Mouse (Mus musculus): ENCODE results near the gene Adam17. TPM values are rescaled to one million over a fixed set of nuclear protein-coding genes. Genes with fewer than 3 reads are reported as not detected.

The Adam17 gene
- polyA plus RNA-seq, 1 experiment from 2014 or later, result 34.4 TPM

GRCm38 (mm10) chr12:21364624-21365435 is 8.6 kb downstream of the Adam17 start:
- WGBS, result 57% methylated on average over 10 of the region's 10 CpGs
- no peak for ATAC-seq
- Histone ChIP-seq H3K9me3 (ENCODE audit: low read length) (no peaks in the 10 kb centered on the region), H3K4me1 (ENCODE audit: insufficient read depth, low read depth, low read length) (no peaks in the 10 kb centered on the region; the same call in 1 of the 2 replicates), H3K36me3 (ENCODE audit: insufficient read depth, low read length) (no peaks in the 10 kb centered on the region), H3K9ac (replicated peaks; ENCODE audit: low read depth) (no peak overlapping the region), H3K4me2 (replicated peaks; ENCODE audit: low read depth, low read length) (no peak overlapping the region), H3K27ac (ENCODE audit: low read length) (peak overlapping the region; percentile 55), H3K4me3 (ENCODE audit: low read depth, low read length) (no peak overlapping the region), H3K27me3 (replicated peaks; ENCODE audit: insufficient read depth, low read length) (no peaks in the 10 kb centered on the region)
- peak; percentile 16 for DNase-seq (ENCODE audit: low spot score)
- TF ChIP-seq CTCF (IDR thresholded peaks at IDR 0.05) (no peak), EP300 (IDR thresholded peaks at IDR 0.05) (no peak)

GRCm38 (mm10) chr12:21363195-21363594 is 10.2 kb downstream of the Adam17 start:
- Histone ChIP-seq H3K9ac (replicated peaks; ENCODE audit: low read depth) (no peak overlapping the region), H3K27me3 (replicated peaks; ENCODE audit: insufficient read depth, low read length) (no peaks in the 10 kb centered on the region), H3K4me2 (replicated peaks; ENCODE audit: low read depth, low read length) (no peak overlapping the region), H3K9me3 (ENCODE audit: low read length) (no peaks in the 10 kb centered on the region), H3K4me3 (ENCODE audit: low read depth, low read length) (no peak overlapping the region), H3K27ac (ENCODE audit: low read length) (peak overlapping the region; percentile 83), H3K36me3 (ENCODE audit: insufficient read depth, low read length) (no peaks in the 10 kb centered on the region), H3K4me1 (ENCODE audit: insufficient read depth, low read depth, low read length) (no peaks in the 10 kb centered on the region; the same call in 1 of the 2 replicates)
- TF ChIP-seq CTCF (IDR thresholded peaks at IDR 0.05) (no peak), EP300 (IDR thresholded peaks at IDR 0.05) (no peak)
- DNase-seq (ENCODE audit: low spot score), result no peak
- peak; percentile 22 for ATAC-seq
- WGBS, result 84% methylated on average over 3 of the region's 3 CpGs

GRCm38 (mm10) chr12:21362686-21363085 is 10.7 kb downstream of the Adam17 start:
- DNase-seq (ENCODE audit: low spot score) (peak; percentile 95), ATAC-seq (peak; percentile 92)
- Histone ChIP-seq H3K27ac (ENCODE audit: low read length) (peak overlapping the region; percentile 83), H3K4me3 (ENCODE audit: low read depth, low read length) (no peak overlapping the region), H3K9ac (replicated peaks; ENCODE audit: low read depth) (no peak overlapping the region), H3K9me3 (ENCODE audit: low read length) (no peaks in the 10 kb centered on the region), H3K36me3 (ENCODE audit: insufficient read depth, low read length) (0 out of 2 replicates have a peak, but pooled peaks cover 2% of the 10 kb centered on the region), H3K4me1 (ENCODE audit: insufficient read depth, low read depth, low read length) (no peaks in the 10 kb centered on the region; the same call in 1 of the 2 replicates), H3K4me2 (replicated peaks; ENCODE audit: low read depth, low read length) (no peak overlapping the region), H3K27me3 (replicated peaks; ENCODE audit: insufficient read depth, low read length) (no peaks in the 10 kb centered on the region)
- peak; percentile 73 for TF ChIP-seq EP300 (IDR thresholded peaks at IDR 0.05)
- no peak for TF ChIP-seq CTCF (IDR thresholded peaks at IDR 0.05)
- WGBS, result 32% methylated on average over 2 of the region's 2 CpGs

- peak; percentile 47 for DNase-seq (ENCODE audit: low spot score)
- Histone ChIP-seq H3K9ac (replicated peaks; ENCODE audit: low read depth) (no peak overlapping the region), H3K27me3 (replicated peaks; ENCODE audit: insufficient read depth, low read length) (no peaks in the 10 kb centered on the region), H3K4me2 (replicated peaks; ENCODE audit: low read depth, low read length) (no peak overlapping the region), H3K9me3 (ENCODE audit: low read length) (no peaks in the 10 kb centered on the region), H3K4me1 (ENCODE audit: insufficient read depth, low read depth, low read length) (no peaks in the 10 kb centered on the region), H3K27ac (ENCODE audit: low read length) (no peak overlapping the region), H3K36me3 (ENCODE audit: insufficient read depth, low read length) (peaks cover 10% of the 10 kb centered on the region), H3K4me3 (ENCODE audit: low read depth, low read length) (no peak overlapping the region)
- TF ChIP-seq CTCF (IDR thresholded peaks at IDR 0.05) (no peak), EP300 (IDR thresholded peaks at IDR 0.05) (no peak)
- no peak for ATAC-seq
- WGBS, result 56% methylated on average over 8 of the region's 8 CpGs
Observed at GRCm38 (mm10) chr12:21353681-21354080, 19.8 kb downstream of the Adam17 start.

- no peaks in the 10 kb centered on the region for H3K4me1 ChIP-seq (ENCODE audit: insufficient read depth, low read depth, low read length)
- WGBS, result 94% methylated on average over 7 of the region's 7 CpGs
- H3K36me3 ChIP-seq (ENCODE audit: insufficient read depth, low read length), result peaks cover 13% of the 10 kb centered on the region
- no peak overlapping the region for H3K27ac ChIP-seq (ENCODE audit: low read length)
- H3K9me3 ChIP-seq (ENCODE audit: low read length), result no peaks in the 10 kb centered on the region
- no peak overlapping the region for H3K9ac ChIP-seq (replicated peaks; ENCODE audit: low read depth)
- TF ChIP-seq CTCF (IDR thresholded peaks at IDR 0.05), result no peak
- no peak for TF ChIP-seq EP300 (IDR thresholded peaks at IDR 0.05)
- no peak for ATAC-seq
- H3K4me2 ChIP-seq (replicated peaks; ENCODE audit: low read depth, low read length), result no peak overlapping the region
- H3K27me3 ChIP-seq (replicated peaks; ENCODE audit: insufficient read depth, low read length), result no peaks in the 10 kb centered on the region
- no peak for DNase-seq (ENCODE audit: low spot score)
- H3K4me3 ChIP-seq (ENCODE audit: low read depth, low read length), result no peak overlapping the region
Observed at GRCm38 (mm10) chr12:21350113-21350876, 23.1 kb downstream of the Adam17 start.

- H3K4me1 ChIP-seq (ENCODE audit: insufficient read depth, low read depth, low read length), result no peaks in the 10 kb centered on the region
- peaks cover 16% of the 10 kb centered on the region for H3K36me3 ChIP-seq (ENCODE audit: insufficient read depth, low read length)
- ATAC-seq (no peak), DNase-seq (ENCODE audit: low spot score) (no peak)
- WGBS, result 84% methylated on average over 7 of the region's 7 CpGs
- no peak overlapping the region for H3K4me2 ChIP-seq (replicated peaks; ENCODE audit: low read depth, low read length)
- no peaks in the 10 kb centered on the region for H3K27me3 ChIP-seq (replicated peaks; ENCODE audit: insufficient read depth, low read length)
- H3K27ac ChIP-seq (ENCODE audit: low read length), result no peak overlapping the region
- no peak for TF ChIP-seq EP300 (IDR thresholded peaks at IDR 0.05)
- TF ChIP-seq CTCF (IDR thresholded peaks at IDR 0.05), result no peak
- no peaks in the 10 kb centered on the region for H3K9me3 ChIP-seq (ENCODE audit: low read length)
- H3K4me3 ChIP-seq (ENCODE audit: low read depth, low read length), result no peak overlapping the region
- no peak overlapping the region for H3K9ac ChIP-seq (replicated peaks; ENCODE audit: low read depth)
Observed at GRCm38 (mm10) chr12:21346972-21347371, 26.5 kb downstream of the Adam17 start.
